Mouse (Mus musculus) neural tube, embryonic 10.5 days (tissue): ENCODE measurements at regions not wholly inside any gene's neighbourhood (a gene's known extent, or its start where the extent isn't known, plus 50 kb on each side); places are given as distances from the start of the nearest gene placed in this dataset.

ENCODE experiments used
- DNase-seq: peaks from one replicate; pipeline ENCODE4 v3.0.0-alpha.2; 2017; ENCODE audit warnings: low spot score; ENCODE audit errors: extremely low spot score

DNA sequence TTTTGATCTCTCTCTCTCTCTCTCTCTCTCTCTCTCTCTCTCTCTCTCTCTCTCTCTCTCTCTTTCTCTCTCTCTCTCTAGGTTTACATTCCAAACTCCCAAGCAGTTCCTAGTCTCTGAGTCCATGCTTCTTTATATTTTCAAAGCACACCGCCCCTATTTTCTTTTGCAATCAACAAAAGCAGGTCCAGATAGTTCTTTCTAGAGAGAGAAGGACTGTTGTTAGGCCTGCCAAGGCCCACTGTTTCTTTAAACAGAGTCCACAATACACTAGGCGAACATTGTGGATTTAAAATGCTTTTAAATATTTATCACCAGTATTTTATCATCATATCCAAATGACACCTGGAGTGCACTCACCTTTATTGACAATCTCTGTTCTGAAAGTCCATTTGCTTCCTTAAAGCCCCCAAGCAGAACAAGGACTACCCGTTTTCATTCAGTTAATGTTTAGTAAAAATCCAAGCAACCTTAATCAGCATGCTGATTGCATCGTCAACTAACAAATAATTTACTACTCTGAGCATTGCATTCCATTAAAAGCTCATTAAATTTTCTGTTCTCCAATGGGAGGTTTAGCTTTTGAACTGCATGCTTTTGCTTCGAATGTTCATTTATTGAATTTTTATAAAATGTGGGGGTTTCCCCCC is 157.7 kb upstream of the Tmem161b start:
- no peak for DNase-seq

GRCm38 (mm10) chr13:84065256-84065898 is 156.7 kb upstream of the Tmem161b start:
- DNase-seq = no peak

- no peak for DNase-seq
These were observed 155.7 kb upstream of the Tmem161b start for GRCm38 (mm10) chr13:84066211-84066959.

DNA sequence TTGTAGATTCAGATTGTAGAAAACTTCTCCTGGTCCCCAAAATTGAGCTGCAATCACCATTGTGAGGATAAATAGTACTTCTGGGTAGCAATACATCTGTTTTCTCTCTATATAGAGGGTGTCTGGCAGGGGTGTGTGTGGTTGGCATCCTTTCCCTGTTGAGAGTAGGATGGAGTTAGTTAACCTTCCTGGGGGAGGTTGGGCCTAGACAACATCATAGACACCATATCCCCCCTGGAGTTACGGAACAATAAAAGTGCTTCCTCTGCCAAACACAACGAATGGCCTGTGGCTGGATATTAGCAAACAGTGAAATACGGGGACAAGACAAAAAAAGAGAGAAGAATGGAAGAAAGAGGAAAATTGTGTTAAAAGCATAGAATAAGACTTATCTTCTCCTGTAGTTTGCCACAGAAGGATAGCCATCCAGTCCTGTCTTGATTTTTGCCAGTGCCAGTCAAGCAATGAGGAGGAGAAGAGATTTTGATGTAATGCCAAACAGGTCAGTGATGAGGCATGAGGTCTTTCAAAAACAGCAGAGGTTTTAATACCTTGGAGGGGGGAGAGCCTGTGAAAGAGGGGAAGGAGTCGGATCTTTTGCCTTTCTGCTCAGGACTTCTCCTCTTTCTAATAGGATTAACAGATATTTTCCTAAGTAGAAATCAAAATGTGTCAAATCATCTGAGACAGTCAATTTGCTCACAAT is 155.0 kb upstream of the Tmem161b start:
- no peak for DNase-seq

DNA sequence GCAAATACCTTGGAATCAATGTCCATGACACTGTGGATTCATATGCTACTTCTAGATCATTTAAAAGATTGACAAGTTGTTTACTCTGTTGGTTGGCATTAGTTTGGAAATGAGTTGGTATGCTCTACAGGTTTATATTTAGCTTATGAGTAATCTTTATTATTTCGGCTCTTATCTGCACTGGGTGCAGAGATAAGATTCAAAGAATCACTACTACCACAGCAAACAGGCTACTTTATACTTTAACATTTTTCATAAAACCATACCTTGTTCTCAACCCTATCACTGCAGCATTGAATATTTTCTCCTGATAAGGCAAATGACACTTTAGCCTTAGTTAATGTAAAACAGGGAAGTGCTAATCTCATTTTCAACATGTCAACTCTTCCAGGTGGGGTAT is 153.7 kb upstream of the Tmem161b start:
- no peak for DNase-seq
